Mouse (Mus musculus) stomach, postnatal 0 days (tissue): ENCODE data around the gene Cdon.

ENCODE experiments used
- CTCF ChIP-seq: IDR thresholded peaks from 2 replicates; pipeline ENCODE4 v1.5.1; 2016; ENCODE audit warnings: antibody characterized with exemption, low read depth, mild to moderate bottlenecking, moderate library complexity
- EP300 ChIP-seq: optimal IDR thresholded peaks from 2 replicates; pipeline ENCODE3; 2016; ENCODE audit warnings: antibody characterized with exemption

GRCm38 (mm10) chr9:35442476-35442875 is 21.5 kb downstream of the Cdon start:
- TF ChIP-seq CTCF = no peak
- TF ChIP-seq EP300 = no peak
